Mouse (Mus musculus): ENCODE data around the gene Tln2.

DNA sequence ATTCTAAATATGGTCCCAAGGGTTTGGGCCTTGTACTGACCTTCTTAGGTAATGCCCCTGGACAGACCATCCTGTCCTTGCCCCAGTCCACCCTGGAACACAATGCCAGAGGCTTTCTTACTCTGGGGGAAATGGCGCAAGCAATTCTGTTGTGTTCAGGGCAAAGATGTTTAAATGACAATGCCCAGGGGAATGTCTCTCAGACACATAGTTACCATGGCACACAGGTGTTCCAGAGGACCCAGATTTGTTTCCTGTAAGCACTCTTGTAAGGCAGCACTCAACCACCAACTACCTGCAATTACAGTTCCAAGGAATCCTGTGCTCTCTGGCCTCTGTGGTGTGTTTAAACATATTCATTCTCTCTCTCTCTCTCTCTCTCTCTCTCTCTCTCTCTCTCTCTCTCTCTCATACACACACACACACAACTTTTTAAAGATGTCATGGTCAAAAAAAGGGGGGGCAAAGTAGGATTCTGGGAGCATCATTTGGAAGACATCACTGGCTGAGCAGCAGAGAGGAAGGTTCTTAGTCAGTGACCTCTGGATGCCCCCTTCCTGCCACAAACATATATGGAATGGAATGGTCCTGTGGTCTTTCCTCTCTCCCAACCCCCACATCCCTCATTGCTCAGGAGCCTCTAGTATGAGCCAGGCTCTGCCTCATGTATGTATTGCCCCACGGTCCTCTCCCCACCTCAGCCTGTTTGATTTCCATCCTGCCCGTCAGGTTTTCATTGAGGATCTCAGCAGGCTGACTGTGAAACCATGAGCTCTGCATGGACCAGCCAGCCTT lies 345.1 kb downstream of the Tln2 start:
- no peak for TF ChIP-seq CTCF (IDR thresholded peaks at IDR 0.05; ENCODE audit: extremely low read depth, insufficient read depth, insufficient read length, insufficient replicate concordance)
- TF ChIP-seq POLR2A (IDR thresholded peaks at IDR 0.05; ENCODE audit: low read depth, low read length): no peak

Data from spleen, adult 2 months (tissue).